Mouse (Mus musculus) intestine, embryonic 14.5 days (tissue): ENCODE results near the gene Cenpb. TPM values are rescaled to one million over a fixed set of nuclear protein-coding genes. Genes with fewer than 3 reads are reported as not detected.

ENCODE experiments used
- ATAC-seq: fragments of 200-750 bp; cut with Nextera tagmentation; replicated peaks from 2 replicates; pipeline ENCODE4 v1.8.0; 2017; ENCODE audit warnings: low read depth, moderate number of reproducible peaks, moderate TSS enrichment, moderate library complexity; ENCODE audit not compliant: low FRiP score, low TSS enrichment
- DNase-seq: peaks from one replicate; pipeline ENCODE4 v3.0.0-alpha.2; 2018; ENCODE audit warnings: low spot score
- H3K27ac ChIP-seq: fragments of 300-500 bp; sonication (generic); 2 replicates; pipeline ENCODE4 v1.5.1; 2014; ENCODE audit warnings: low read depth, mild to moderate bottlenecking, control low read depth
- H3K27me3 ChIP-seq: fragments of 300-500 bp; sonication (generic); replicated peaks from 2 replicates; pipeline ENCODE4 v1.6.1; 2014; ENCODE audit warnings: low read length, control low read depth; ENCODE audit not compliant: control insufficient read depth, insufficient read depth
- H3K36me3 ChIP-seq: fragments of 300-500 bp; sonication (generic); 2 replicates; pipeline ENCODE4 v1.6.1; 2014; ENCODE audit warnings: low read length, control low read depth; ENCODE audit not compliant: control insufficient read depth, insufficient read depth
- H3K4me1 ChIP-seq: fragments of 300-500 bp; sonication (generic); replicated peaks from 2 replicates; pipeline ENCODE4 v1.6.1; 2014; ENCODE audit warnings: low read length, control low read depth, mixed read lengths; ENCODE audit not compliant: control insufficient read depth, insufficient read depth
- H3K4me2 ChIP-seq: fragments of 300-500 bp; sonication (generic); 2 replicates; pipeline ENCODE4 v1.6.1; 2014; ENCODE audit warnings: low read length
- H3K4me3 ChIP-seq: fragments of 300-500 bp; sonication (generic); 2 replicates; pipeline ENCODE4 v1.5.1; 2014; ENCODE audit warnings: low read depth, low read length, control low read depth, mixed read lengths
- H3K9ac ChIP-seq: fragments of 300-500 bp; sonication (generic); 2 replicates; pipeline ENCODE4 v1.6.1; 2014; ENCODE audit warnings: mild to moderate bottlenecking, low read length
- H3K9me3 ChIP-seq: fragments of 300-500 bp; sonication (generic); 2 replicates; pipeline ENCODE4 v1.6.1; 2016; ENCODE audit warnings: low read length, control low read depth; ENCODE audit not compliant: control insufficient read depth
- WGBS: fragments of 180-500 bp; shearing (Covaris S2); extraction: QIAGEN DNeasy Blood & Tissue Kit; methylation state at CpG from one replicate; pipeline ENCODE4 v1.1.7; 2014; 5-methylcytosine and 5-hydroxymethylcytosine counted together
- polyA plus RNA-seq: library from polyadenylated mRNA; unstranded; fragments of >200 nt; fragmentation: Nextera tagmentation; extraction: Ambion mirVana; gene quantifications from 2 replicates; pipeline ENCODE4 v1.2.1, GENCODE M21; 2014

The Cenpb gene
- polyA plus RNA-seq, 1 experiment from 2014 or later = 9.5 TPM

GRCm38 (mm10) chr2:131134826-131135400 lies 45.0 kb downstream of the Cenpb start:
- ATAC-seq (no peak), DNase-seq (no peak)
- H3K4me3 ChIP-seq = no peak overlapping the region
- H3K27me3 ChIP-seq = no peaks in the 10 kb centered on the region
- H3K9ac ChIP-seq = no peak overlapping the region
- 82% methylated on average over 8 of the region's 8 CpGs for WGBS
- no peaks in the 10 kb centered on the region for H3K9me3 ChIP-seq
- no peaks in the 10 kb centered on the region for H3K4me1 ChIP-seq
- H3K4me2 ChIP-seq = no peak overlapping the region
- H3K36me3 ChIP-seq = peaks cover 28% of the 10 kb centered on the region; the same call in 1 of the 2 replicates
- no peak overlapping the region for H3K27ac ChIP-seq

DNA sequence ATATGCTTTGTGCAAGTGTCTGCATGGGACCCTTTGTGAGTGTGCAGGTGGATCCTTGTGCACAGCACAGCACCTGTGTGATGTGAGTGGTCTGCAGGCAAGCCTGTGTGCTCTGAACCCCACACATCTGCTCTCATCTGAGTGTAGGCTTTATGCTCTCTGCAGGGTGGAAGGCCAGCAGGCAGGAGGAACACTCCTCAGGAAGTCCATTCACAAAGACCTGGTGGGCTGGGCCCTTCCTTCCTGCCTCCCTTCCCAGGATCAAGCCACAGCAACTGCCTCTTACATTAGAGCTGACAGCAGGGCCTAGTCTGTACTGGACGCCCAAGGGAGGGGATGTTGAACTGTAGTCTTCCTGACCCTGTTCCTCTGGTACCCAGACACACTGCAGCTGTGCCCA lies 45.5 kb downstream of the Cenpb start:
- no peak for DNase-seq
- Histone ChIP-seq H3K4me3 (no peak overlapping the region), H3K36me3 (peaks cover 28% of the 10 kb centered on the region; the same call in 1 of the 2 replicates), H3K27ac (no peak overlapping the region), H3K27me3 (no peaks in the 10 kb centered on the region), H3K9me3 (no peaks in the 10 kb centered on the region), H3K9ac (no peak overlapping the region), H3K4me2 (no peak overlapping the region), H3K4me1 (no peaks in the 10 kb centered on the region)
- WGBS = 65% methylated on average over 1 of the region's 1 CpGs
- ATAC-seq = no peak

- DNase-seq (no peak), ATAC-seq (no peak)
- Histone ChIP-seq H3K36me3 (peaks cover 24% of the 10 kb centered on the region; the same call in 1 of the 2 replicates), H3K4me1 (peaks cover 5% of the 10 kb centered on the region), H3K9me3 (no peaks in the 10 kb centered on the region), H3K4me2 (no peak within 1 kb of the TSS), H3K9ac (no peak within 1 kb of the TSS), H3K27me3 (no peaks in the 10 kb centered on the region), H3K4me3 (no peak within 1 kb of the TSS), H3K27ac (no peak within 1 kb of the TSS)
- 80% methylated on average over 9 of the region's 9 CpGs for WGBS
These were observed 46.8 kb downstream of the Cenpb start, which contains the start of gene Gm11037 for GRCm38 (mm10) chr2:131132930-131133547. Gene Gm11037 (plus strand): TSS chr2:131133497.

DNA sequence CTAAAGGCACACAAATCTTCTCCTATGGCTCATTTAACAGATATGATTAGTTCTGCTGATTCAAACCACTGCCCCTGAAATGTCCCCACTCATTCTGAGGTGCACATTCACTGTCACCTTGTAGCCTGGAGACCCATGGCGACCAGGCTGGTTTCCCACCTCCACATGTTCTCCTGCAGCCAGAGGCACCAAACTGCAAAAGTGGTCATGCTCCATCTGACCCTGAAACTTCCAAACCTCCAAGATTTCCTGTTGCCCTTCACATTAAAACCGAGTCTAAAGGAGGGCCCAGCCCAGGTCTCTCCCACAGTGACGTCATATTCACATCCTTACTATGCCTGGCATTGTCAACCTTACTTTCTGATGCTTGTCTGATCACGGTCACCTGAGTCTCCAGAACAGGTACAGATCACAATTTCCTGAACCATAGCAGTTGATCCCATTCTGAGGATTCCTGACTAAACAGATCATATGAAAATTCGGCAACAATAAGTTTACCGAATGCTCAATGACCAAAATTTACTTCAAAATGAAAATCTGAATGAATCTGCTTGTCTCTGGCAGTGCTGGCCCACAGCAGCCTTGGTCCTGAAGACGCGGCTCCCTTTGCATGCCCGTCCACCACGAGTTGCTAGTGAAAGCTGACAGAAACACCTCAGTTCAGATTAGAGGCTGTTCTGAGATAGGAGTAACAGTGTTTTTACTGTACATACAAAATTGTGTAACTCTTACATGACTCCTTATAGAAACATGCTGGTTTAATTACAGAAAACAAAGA lies 47.6 kb downstream of the Cenpb start:
- H3K9me3 ChIP-seq = no peaks in the 10 kb centered on the region
- ATAC-seq (no peak), DNase-seq (no peak)
- H3K27me3 ChIP-seq = no peaks in the 10 kb centered on the region
- 87% methylated on average over 10 of the region's 10 CpGs for WGBS
- H3K36me3 ChIP-seq = peaks cover 21% of the 10 kb centered on the region; the same call in 1 of the 2 replicates
- H3K4me2 ChIP-seq = no peak overlapping the region
- H3K4me3 ChIP-seq = no peak overlapping the region
- H3K4me1 ChIP-seq = peaks cover 9% of the 10 kb centered on the region
- H3K9ac ChIP-seq = no peak overlapping the region
- H3K27ac ChIP-seq = no peak overlapping the region

- H3K9ac ChIP-seq = no peak overlapping the region
- ATAC-seq (no peak), DNase-seq (no peak)
- peaks cover 16% of the 10 kb centered on the region; the same call in 1 of the 2 replicates for H3K36me3 ChIP-seq
- 76% methylated on average over 2 of the region's 2 CpGs for WGBS
- no peak overlapping the region for H3K27ac ChIP-seq
- H3K27me3 ChIP-seq = no peaks in the 10 kb centered on the region
- H3K4me1 ChIP-seq = peaks cover 16% of the 10 kb centered on the region
- H3K4me2 ChIP-seq = no peak overlapping the region
- H3K9me3 ChIP-seq = no peaks in the 10 kb centered on the region
- no peak overlapping the region for H3K4me3 ChIP-seq
These were observed 49.0 kb downstream of the Cenpb start for GRCm38 (mm10) chr2:131130849-131131248.

GRCm38 (mm10) chr2:131129836-131130235 lies 50.0 kb downstream of the Cenpb start:
- no peak overlapping the region for H3K4me2 ChIP-seq
- peaks cover 12% of the 10 kb centered on the region; the same call in 1 of the 2 replicates for H3K36me3 ChIP-seq
- WGBS = 57% methylated on average over 5 of the region's 5 CpGs
- H3K27me3 ChIP-seq = no peaks in the 10 kb centered on the region
- no peak overlapping the region for H3K4me3 ChIP-seq
- ATAC-seq (no peak), DNase-seq (no peak)
- no peak overlapping the region for H3K9ac ChIP-seq
- no peak overlapping the region for H3K27ac ChIP-seq
- H3K9me3 ChIP-seq = no peaks in the 10 kb centered on the region
- H3K4me1 ChIP-seq = peaks cover 16% of the 10 kb centered on the region

- no peak overlapping the region for H3K4me3 ChIP-seq
- no peaks in the 10 kb centered on the region for H3K27me3 ChIP-seq
- no peaks in the 10 kb centered on the region for H3K9me3 ChIP-seq
- ATAC-seq = no peak
- H3K4me1 ChIP-seq = peaks cover 16% of the 10 kb centered on the region
- WGBS = 75% methylated on average over 3 of the region's 3 CpGs
- H3K36me3 ChIP-seq = 0 out of 2 replicates have a peak, but pooled peaks cover 2% of the 10 kb centered on the region
- no peak overlapping the region for H3K9ac ChIP-seq
- DNase-seq = no peak
- H3K4me2 ChIP-seq = peak overlapping the region; percentile 64
- H3K27ac ChIP-seq = no peak overlapping the region
These were observed 51.2 kb downstream of the Cenpb start for GRCm38 (mm10) chr2:131128636-131129157.

- H3K9ac ChIP-seq = peak overlapping the region; percentile 81; the same call in 1 of the 2 replicates
- peaks cover 16% of the 10 kb centered on the region for H3K4me1 ChIP-seq
- H3K4me2 ChIP-seq = peak overlapping the region; percentile 64
- H3K27me3 ChIP-seq = no peaks in the 10 kb centered on the region
- no peak for DNase-seq
- H3K9me3 ChIP-seq = no peaks in the 10 kb centered on the region
- H3K4me3 ChIP-seq = peak overlapping the region; percentile 58
- WGBS = 77% methylated on average over 5 of the region's 5 CpGs
- H3K27ac ChIP-seq = no peak overlapping the region
- ATAC-seq = no peak
- H3K36me3 ChIP-seq = 0 out of 2 replicates have a peak, but pooled peaks cover 2% of the 10 kb centered on the region
These were observed 51.7 kb downstream of the Cenpb start for GRCm38 (mm10) chr2:131128211-131128610.
